Mouse (Mus musculus) limb, embryonic 14.5 days (tissue): ENCODE results near the gene Tchhl1. TPM values are rescaled to one million over a fixed set of nuclear protein-coding genes. Genes with fewer than 3 reads are reported as not detected.
"Not testable (repeated sequence)": the region's sequence is repeated elsewhere in the genome, so short reads cannot be mapped to it uniquely, and the experiment has no call there.

Experiments
- ATAC-seq: fragments of 200-750 bp; cut with Nextera tagmentation; 2 replicates; pipeline ENCODE4 v1.8.0; 2017; ENCODE audit warnings: low read depth, moderate number of reproducible peaks, moderate TSS enrichment; ENCODE audit not compliant: low FRiP score
- DNase-seq: peaks from one replicate; pipeline ENCODE4 v3.0.0-alpha.2; 2015; ENCODE audit warnings: low spot score
- H3K27ac ChIP-seq: fragments of 300-500 bp; sonication (generic); replicated peaks from 2 replicates; pipeline ENCODE4 v1.5.1; 2014; ENCODE audit warnings: low read depth, mild to moderate bottlenecking, low read length, moderate library complexity, mixed read lengths
- H3K27me3 ChIP-seq: fragments of 300-500 bp; sonication (generic); 2 replicates; pipeline ENCODE4 v1.6.1; 2014; ENCODE audit warnings: low read length, mixed read lengths; ENCODE audit not compliant: control insufficient read depth, insufficient read depth
- H3K36me3 ChIP-seq: fragments of 300-500 bp; sonication (generic); 2 replicates; pipeline ENCODE4 v1.6.1; 2014; ENCODE audit warnings: mild to moderate bottlenecking, low read length, moderate library complexity, mixed read lengths; ENCODE audit not compliant: control insufficient read depth, insufficient read depth
- H3K4me1 ChIP-seq: fragments of 300-500 bp; sonication (generic); 2 replicates; pipeline ENCODE4 v1.6.1; 2014; ENCODE audit warnings: antibody characterized with exemption, low read length, mixed read lengths; ENCODE audit not compliant: control insufficient read depth, insufficient read depth
- H3K4me2 ChIP-seq: fragments of 300-500 bp; sonication (generic); replicated peaks from 2 replicates; pipeline ENCODE4 v1.6.1; 2014; ENCODE audit warnings: low read depth, mild to moderate bottlenecking, low read length, moderate library complexity; ENCODE audit not compliant: severe bottlenecking
- H3K4me3 ChIP-seq: fragments of 300-500 bp; sonication (generic); replicated peaks from 2 replicates; pipeline ENCODE4 v1.5.1; 2014; ENCODE audit warnings: low read length
- H3K9ac ChIP-seq: fragments of 300-500 bp; sonication (generic); 2 replicates; pipeline ENCODE4 v1.6.1; 2014; ENCODE audit warnings: mild to moderate bottlenecking, low read depth, low read length, moderate library complexity; ENCODE audit not compliant: severe bottlenecking
- H3K9me3 ChIP-seq: fragments of 300-500 bp; sonication (generic); 2 replicates; pipeline ENCODE4 v1.6.1; 2016; ENCODE audit warnings: low read length; ENCODE audit not compliant: control insufficient read depth
- POLR2A ChIP-seq: fragments of 200-500 bp; IDR thresholded peaks from 2 replicates; pipeline ENCODE4 v1.8.0; 2012; ENCODE audit warnings: inconsistent platforms, mild to moderate bottlenecking, moderate library complexity, borderline replicate concordance; ENCODE audit not compliant: insufficient read depth, insufficient read length; ENCODE audit errors: extremely low read depth
- WGBS: fragments of 180-500 bp; shearing (Covaris S2); extraction: QIAGEN DNeasy Blood & Tissue Kit; methylation state at CpG from one replicate; pipeline ENCODE4 v1.1.7; 2014; 5-methylcytosine and 5-hydroxymethylcytosine counted together
- polyA plus RNA-seq, 2 experiments: library from polyadenylated mRNA; depleted of rRNA in 1 of 2; stranded (reverse) in 1 of 2; unstranded in 1 of 2; fragments of >200 nt; fragmentation: Nextera tagmentation in 1 of 2; extraction: Ambion mirVana in 1 of 2; gene quantifications; 2 replicates each; pipeline versions ENCODE4 v1.2.1 to v1.2.3; 2012 to 2014

Tchhl1 gene
- polyA plus RNA-seq, 2 experiments, result not detected

DNA sequence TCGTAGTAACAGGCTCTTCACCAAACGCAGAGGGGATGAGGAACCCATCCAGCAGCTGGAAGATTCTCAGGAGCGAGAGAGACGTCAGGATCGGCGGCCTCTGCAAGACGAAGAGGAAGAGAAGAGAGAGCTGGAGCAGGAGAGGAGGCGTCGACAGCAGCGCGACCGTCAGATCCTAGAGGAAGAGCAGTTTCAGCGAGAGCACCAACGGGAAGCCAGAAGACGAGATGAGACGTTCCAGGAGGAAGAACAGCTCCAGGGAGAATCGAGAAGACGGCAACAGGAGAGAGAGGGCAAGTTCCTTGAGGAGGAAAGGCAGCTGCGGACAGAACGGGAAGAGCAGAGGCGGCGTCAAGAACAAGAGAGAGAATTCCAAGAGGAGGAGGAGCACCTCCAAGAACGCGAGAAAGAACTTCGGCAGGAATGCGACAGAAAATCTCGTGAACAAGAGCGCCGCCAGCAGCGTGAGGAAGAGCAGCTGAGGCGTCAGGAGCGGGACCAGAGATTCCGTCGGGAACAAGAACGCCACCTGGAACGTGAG, 23.3 kb upstream of the Tchhl1 start:
- H3K4me3 ChIP-seq, result peak overlapping the region; percentile 57
- ATAC-seq, result no peak
- no peak for TF ChIP-seq POLR2A
- no peak for DNase-seq
- no peaks in the 10 kb centered on the region for H3K36me3 ChIP-seq
- under 1% methylated on average over 36 of the region's 36 CpGs for WGBS
- no peak overlapping the region for H3K27ac ChIP-seq
- 0 out of 2 replicates have a peak, but pooled peaks cover 4% of the 10 kb centered on the region for H3K4me1 ChIP-seq
- H3K4me2 ChIP-seq, result peak overlapping the region; percentile 92
- H3K9ac ChIP-seq, result 0 out of 2 replicates have a peak overlapping the region, but pooled peaks have one; percentile 50
- H3K27me3 ChIP-seq, result peaks cover 48% of the 10 kb centered on the region
- no peaks in the 10 kb centered on the region for H3K9me3 ChIP-seq

DNA sequence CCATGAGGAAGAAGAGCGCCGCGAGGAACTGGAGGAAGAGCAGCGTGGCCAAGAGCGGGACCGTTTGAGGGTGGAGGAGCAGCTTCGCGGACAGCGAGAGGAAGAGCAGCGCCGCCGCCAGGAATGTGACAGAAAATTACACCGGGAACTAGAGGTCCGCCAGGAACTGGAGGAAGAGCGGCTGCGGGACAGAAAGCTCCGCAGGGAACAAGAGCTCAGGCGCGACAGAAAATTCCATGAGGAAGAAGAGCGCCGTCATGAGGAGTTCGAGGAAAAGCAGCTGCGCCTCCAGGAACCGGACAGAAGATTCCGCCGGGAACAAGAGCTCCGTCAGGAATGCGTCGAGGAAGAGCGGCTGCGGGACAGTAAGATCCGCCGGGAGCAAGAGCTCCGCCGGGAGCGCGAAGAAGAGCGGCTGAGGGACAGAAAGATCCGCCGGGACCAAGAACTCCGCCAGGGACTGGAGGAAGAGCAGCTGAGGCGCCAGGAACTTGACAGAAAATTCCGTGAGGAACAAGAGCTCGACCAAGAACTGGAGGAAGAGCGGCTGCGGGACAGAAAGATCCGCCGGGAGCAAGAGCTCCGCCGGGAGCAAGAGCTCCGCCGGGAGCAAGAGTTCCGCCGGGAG, 22.3 kb upstream of the Tchhl1 start:
- no peaks in the 10 kb centered on the region for H3K9me3 ChIP-seq
- DNase-seq, result no peak
- ATAC-seq, result no peak
- WGBS, result 3% methylated on average over 54 of the region's 54 CpGs
- no peak for TF ChIP-seq POLR2A
- H3K4me2 ChIP-seq, result peak overlapping the region; percentile 92
- 0 out of 2 replicates have a peak, but pooled peaks cover 4% of the 10 kb centered on the region for H3K4me1 ChIP-seq
- H3K27me3 ChIP-seq, result peaks cover 43% of the 10 kb centered on the region
- no peak overlapping the region for H3K27ac ChIP-seq
- peak overlapping the region; percentile 57 for H3K4me3 ChIP-seq
- no peaks in the 10 kb centered on the region for H3K36me3 ChIP-seq
- 0 out of 2 replicates have a peak overlapping the region, but pooled peaks have one; percentile 44 for H3K9ac ChIP-seq

DNA sequence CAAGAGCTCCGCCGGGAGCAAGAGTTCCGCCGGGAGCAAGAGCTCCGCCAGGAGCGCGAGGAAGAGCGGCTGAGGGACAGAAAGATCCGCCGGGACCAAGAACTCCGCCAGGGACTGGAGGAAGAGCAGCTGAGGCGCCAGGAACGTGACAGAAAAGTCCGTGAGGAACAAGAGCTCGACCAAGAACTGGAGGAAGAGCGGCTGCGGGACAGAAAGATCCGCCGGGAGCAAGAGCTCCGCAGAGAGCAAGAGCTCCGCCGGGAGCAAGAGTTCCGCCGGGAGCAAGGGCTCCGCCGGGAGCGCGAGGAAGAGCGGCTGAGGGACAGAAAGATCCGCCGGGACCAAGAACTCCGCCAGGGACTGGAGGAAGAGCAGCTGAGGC, 21.8 kb upstream of the Tchhl1 start:
- WGBS, result under 1% methylated on average over 32 of the region's 32 CpGs
- not testable (repeated sequence) for DNase-seq, H3K36me3 ChIP-seq, H3K4me1 ChIP-seq, H3K9me3 ChIP-seq, ATAC-seq, H3K27ac ChIP-seq
- Histone ChIP-seq H3K4me2 (peak overlapping the region; percentile 92), H3K27me3 (peaks cover 38% of the 10 kb centered on the region), H3K9ac (peak overlapping the region; percentile 44; the same call in 1 of the 2 replicates), H3K4me3 (peak overlapping the region; percentile 57)

DNA sequence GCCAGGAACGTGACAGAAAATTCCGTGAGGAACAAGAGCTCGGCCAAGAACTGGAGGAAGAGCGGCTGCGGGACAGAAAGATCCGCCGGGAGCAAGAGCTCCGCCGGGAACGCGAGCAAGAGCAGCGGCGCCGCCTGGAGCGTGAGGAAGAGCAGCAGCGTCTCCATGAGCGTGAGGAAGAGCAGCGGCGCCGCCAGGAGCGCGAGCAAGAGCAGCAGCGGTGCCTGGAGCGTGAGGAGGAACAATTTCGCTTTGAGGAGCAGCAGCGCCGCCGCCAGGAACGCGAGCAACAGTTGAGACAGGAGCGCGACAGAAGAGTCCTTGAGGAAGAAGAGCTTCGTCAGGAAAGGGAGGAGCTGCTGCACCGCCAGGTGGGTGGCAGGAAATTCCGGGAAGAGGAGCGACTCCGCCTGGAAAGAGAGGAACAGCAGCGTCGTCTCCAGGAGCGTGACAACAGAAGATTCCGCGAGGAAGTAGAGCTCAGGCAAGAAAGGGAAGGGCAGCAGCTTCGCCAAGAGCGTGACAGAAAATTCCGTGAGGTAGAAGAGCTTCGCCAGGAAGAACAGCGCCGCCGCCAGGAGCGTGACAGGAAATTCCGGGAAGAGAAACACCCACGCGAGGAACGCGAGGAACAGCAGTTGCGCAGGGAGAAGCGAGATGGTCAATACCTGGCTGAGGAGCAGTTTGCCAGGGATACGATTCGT, 21.3 kb upstream of the Tchhl1 start:
- Histone ChIP-seq H3K27ac (no peak overlapping the region), H3K4me2 (peak overlapping the region; percentile 92), H3K36me3 (no peaks in the 10 kb centered on the region), H3K4me1 (0 out of 2 replicates have a peak, but pooled peaks cover 4% of the 10 kb centered on the region), H3K9me3 (no peaks in the 10 kb centered on the region), H3K27me3 (peaks cover 34% of the 10 kb centered on the region), H3K4me3 (peak overlapping the region; percentile 57), H3K9ac (peak overlapping the region; percentile 44)
- ATAC-seq (peak; percentile 27; the same call in 1 of the 2 replicates), DNase-seq (peak; percentile 51)
- no peak for TF ChIP-seq POLR2A
- WGBS, result under 1% methylated on average over 59 of the region's 59 CpGs

DNA sequence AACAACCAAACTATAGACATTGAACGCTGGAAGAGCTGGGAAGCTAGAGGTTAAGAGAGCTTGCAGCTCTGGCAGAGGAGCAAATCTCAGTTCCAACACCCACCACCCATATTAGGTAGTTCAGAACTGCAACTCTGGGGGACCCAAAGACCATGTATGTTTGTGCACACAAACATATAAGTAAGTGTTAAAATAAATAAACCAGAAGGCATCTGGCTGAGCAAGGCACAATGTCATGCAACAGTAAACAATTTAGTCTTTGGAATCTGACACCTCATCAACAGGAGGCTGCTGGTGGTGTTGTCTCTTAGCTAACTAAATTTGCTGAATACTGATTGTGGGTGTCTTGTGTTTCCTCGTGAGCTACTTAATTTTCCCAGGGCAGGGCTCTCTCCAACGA, 2.0 kb upstream of the Tchhl1 start:
- Histone ChIP-seq H3K27ac (no peak overlapping the region), H3K36me3 (no peaks in the 10 kb centered on the region), H3K4me1 (no peaks in the 10 kb centered on the region), H3K4me2 (no peak overlapping the region), H3K27me3 (no peaks in the 10 kb centered on the region), H3K9me3 (no peaks in the 10 kb centered on the region), H3K9ac (no peak overlapping the region), H3K4me3 (no peak overlapping the region)
- ATAC-seq, result no peak
- no peak for DNase-seq
- TF ChIP-seq POLR2A, result no peak
- 76% methylated on average over 3 of the region's 3 CpGs for WGBS
